Mouse (Mus musculus) kidney, embryonic 14.5 days (tissue): ENCODE data around the gene Chrna4. TPM values are rescaled to one million over a fixed set of nuclear protein-coding genes. Genes with fewer than 3 reads are reported as not detected.

Experiments used
- ATAC-seq: fragments of 200-750 bp; cut with Nextera tagmentation; 2 replicates; pipeline ENCODE4 v1.8.0; 2017; ENCODE audit warnings: moderate number of reproducible peaks, mild to moderate bottlenecking, moderate TSS enrichment, moderate library complexity; ENCODE audit not compliant: low FRiP score, low TSS enrichment
- H3K27ac ChIP-seq: fragments of 300-500 bp; sonication (generic); 2 replicates; pipeline ENCODE4 v1.5.1; 2014; ENCODE audit warnings: low read depth, mild to moderate bottlenecking, low read length, moderate library complexity, mixed read lengths
- H3K27me3 ChIP-seq: fragments of 300-500 bp; sonication (generic); 2 replicates; pipeline ENCODE4 v1.6.1; 2014; ENCODE audit warnings: mild to moderate bottlenecking, low read length; ENCODE audit not compliant: control insufficient read depth, insufficient read depth
- H3K36me3 ChIP-seq: fragments of 300-500 bp; sonication (generic); 2 replicates; pipeline ENCODE4 v1.6.1; 2014; ENCODE audit warnings: low read length, mixed read lengths; ENCODE audit not compliant: control insufficient read depth, insufficient read depth
- H3K4me1 ChIP-seq: fragments of 300-500 bp; sonication (generic); 2 replicates; pipeline ENCODE4 v1.6.1; 2014; ENCODE audit warnings: low read length, mixed read lengths; ENCODE audit not compliant: control insufficient read depth, insufficient read depth
- H3K4me2 ChIP-seq: fragments of 300-500 bp; sonication (generic); replicated peaks from 2 replicates; pipeline ENCODE4 v1.6.1; 2014; ENCODE audit warnings: low read depth, mild to moderate bottlenecking, low read length
- H3K4me3 ChIP-seq: fragments of 300-500 bp; sonication (generic); 2 replicates; pipeline ENCODE4 v1.5.1; 2014; ENCODE audit warnings: mild to moderate bottlenecking, low read length
- H3K9ac ChIP-seq: fragments of 300-500 bp; sonication (generic); 2 replicates; pipeline ENCODE4 v1.6.1; 2014; ENCODE audit warnings: low read depth, mild to moderate bottlenecking, low read length, moderate library complexity
- H3K9me3 ChIP-seq: fragments of 300-500 bp; sonication (generic); 2 replicates; pipeline ENCODE4 v1.6.1; 2016; ENCODE audit warnings: low read length; ENCODE audit not compliant: control insufficient read depth
- WGBS: fragments of 180-500 bp; shearing (Covaris S2); extraction: QIAGEN DNeasy Blood & Tissue Kit; methylation state at CpG from one replicate; pipeline ENCODE4 v1.1.7; 2014; 5-methylcytosine and 5-hydroxymethylcytosine counted together
- polyA plus RNA-seq: library from polyadenylated mRNA; unstranded; fragments of >200 nt; fragmentation: Nextera tagmentation; extraction: Ambion mirVana; gene quantifications from 2 replicates; pipeline ENCODE4 v1.2.1, GENCODE M21; 2014

Chrna4 gene
- polyA plus RNA-seq, 1 experiment from 2014 or later, result 3.8 TPM

DNA sequence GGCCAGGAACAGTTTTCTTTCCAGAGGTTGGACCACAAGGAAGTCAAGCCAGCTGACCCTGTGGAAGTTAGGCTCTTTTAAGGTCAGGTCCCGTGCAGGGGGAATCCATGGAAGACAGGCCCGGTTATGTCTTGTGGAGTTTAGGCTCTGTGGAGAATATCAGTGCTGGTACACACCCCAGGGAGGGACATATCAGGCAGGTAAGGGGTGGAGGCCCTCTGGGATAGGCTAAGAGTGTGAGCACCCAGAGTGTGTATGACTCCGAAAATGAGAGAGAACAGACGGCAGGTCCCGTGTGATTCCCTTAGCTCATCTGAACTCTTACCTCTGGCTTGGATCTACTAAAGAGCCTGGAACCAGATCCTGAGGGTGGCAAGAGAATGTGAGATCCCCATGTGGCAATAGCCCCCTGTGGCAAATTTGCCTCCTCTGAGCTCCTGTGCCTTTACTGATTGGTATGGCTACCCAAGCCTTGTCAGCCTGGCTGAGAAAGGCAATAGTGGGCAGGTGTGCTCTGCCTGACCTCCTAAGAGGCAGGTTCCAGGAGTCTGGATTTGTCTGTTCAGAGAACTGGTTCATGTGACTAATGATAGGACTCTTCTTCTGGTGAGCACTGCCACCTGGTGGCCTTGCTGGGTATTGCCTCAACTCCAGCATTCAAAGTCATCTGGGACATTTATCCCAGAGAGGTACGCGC is 28.5 kb upstream of the Chrna4 start:
- no peak overlapping the region for H3K4me3 ChIP-seq
- H3K9ac ChIP-seq, result no peak overlapping the region
- H3K27ac ChIP-seq, result no peak overlapping the region
- no peak overlapping the region for H3K4me2 ChIP-seq
- H3K9me3 ChIP-seq, result no peaks in the 10 kb centered on the region
- WGBS, result 57% methylated on average over 7 of the region's 7 CpGs
- H3K36me3 ChIP-seq, result no peaks in the 10 kb centered on the region
- H3K27me3 ChIP-seq, result no peaks in the 10 kb centered on the region
- no peaks in the 10 kb centered on the region for H3K4me1 ChIP-seq
- ATAC-seq, result 0 out of 2 replicates have a peak, but pooled peaks have one; percentile 52

DNA sequence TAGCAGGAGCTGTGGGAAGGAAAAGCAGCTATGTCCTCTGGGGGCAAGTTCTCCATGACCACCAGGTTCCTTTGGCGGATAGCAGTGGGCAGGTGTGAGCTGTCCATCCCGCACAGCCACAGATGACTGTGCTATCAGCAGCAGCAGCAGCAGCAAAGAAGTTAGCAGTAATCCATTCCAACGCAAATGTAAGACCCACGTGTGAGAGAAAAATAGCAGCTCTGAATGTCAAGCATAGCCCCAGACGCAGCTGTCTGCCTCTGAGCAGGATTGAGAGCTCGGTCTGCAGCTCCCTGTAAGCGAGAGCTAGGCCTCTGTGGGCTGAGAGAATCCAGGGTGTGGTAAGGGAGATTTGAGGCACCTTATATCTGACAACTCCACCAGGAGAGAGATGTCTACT is 26.8 kb upstream of the Chrna4 start:
- Histone ChIP-seq H3K4me1 (no peaks in the 10 kb centered on the region), H3K36me3 (no peaks in the 10 kb centered on the region), H3K4me2 (no peak overlapping the region), H3K4me3 (no peak overlapping the region), H3K27me3 (no peaks in the 10 kb centered on the region; the same call in 1 of the 2 replicates), H3K9me3 (no peaks in the 10 kb centered on the region), H3K27ac (no peak overlapping the region), H3K9ac (no peak overlapping the region)
- 58% methylated on average over 7 of the region's 7 CpGs for WGBS
- ATAC-seq, result no peak

DNA sequence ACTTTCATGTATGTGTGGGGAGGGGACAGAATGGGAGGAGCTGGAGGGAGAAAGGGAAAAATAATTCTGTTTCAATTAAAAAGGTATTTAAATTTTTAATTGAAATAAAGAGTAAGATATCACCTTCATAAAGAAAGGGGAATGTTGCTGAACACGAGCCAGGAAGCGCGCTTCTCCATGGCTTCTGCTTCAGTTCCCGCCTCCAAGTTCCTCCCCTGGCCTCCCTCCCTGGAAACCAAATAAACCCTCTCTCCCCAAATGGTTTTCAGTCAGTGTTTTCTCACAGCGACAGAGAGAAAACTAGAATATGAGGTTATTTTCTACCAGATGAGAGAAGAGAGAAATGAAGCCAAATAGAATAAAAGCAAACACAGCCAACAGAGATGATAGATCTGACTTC is 25.2 kb upstream of the Chrna4 start:
- Histone ChIP-seq H3K4me3 (no peak overlapping the region), H3K9ac (no peak overlapping the region), H3K27ac (no peak overlapping the region), H3K9me3 (no peaks in the 10 kb centered on the region), H3K27me3 (no peaks in the 10 kb centered on the region; the same call in 1 of the 2 replicates), H3K36me3 (no peaks in the 10 kb centered on the region), H3K4me2 (no peak overlapping the region), H3K4me1 (no peaks in the 10 kb centered on the region)
- no peak for ATAC-seq
- WGBS, result 72% methylated on average over 5 of the region's 5 CpGs

GRCm38 (mm10) chr2:181065827-181066226 is 22.5 kb upstream of the Chrna4 start:
- no peaks in the 10 kb centered on the region; the same call in 1 of the 2 replicates for H3K27me3 ChIP-seq
- no peaks in the 10 kb centered on the region for H3K9me3 ChIP-seq
- no peaks in the 10 kb centered on the region for H3K36me3 ChIP-seq
- H3K9ac ChIP-seq, result no peak overlapping the region
- H3K4me1 ChIP-seq, result no peaks in the 10 kb centered on the region
- H3K4me3 ChIP-seq, result no peak overlapping the region
- no peak overlapping the region for H3K4me2 ChIP-seq
- H3K27ac ChIP-seq, result no peak overlapping the region
- 52% methylated on average over 4 of the region's 4 CpGs for WGBS
- ATAC-seq, result no peak

DNA sequence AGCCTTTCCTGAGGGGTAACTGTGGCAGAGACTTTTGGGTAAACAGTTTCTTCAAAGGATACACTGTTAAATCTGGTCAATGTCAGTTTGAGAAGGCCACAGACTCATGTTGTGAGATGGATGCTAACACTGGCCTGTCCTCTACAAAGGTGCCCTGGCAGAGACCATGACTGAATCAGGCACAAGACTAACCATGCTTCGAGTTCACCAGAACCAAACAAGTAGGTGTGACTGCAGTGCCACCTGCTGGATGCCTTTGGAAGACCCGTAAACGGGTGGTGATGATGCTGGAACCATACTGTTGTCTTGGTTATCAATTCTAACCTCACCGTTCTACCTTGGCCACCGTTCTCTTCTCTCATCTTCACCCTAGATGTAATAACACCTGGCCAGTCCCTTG is 16.8 kb upstream of the Chrna4 start:
- no peak overlapping the region for H3K9ac ChIP-seq
- H3K27me3 ChIP-seq, result no peaks in the 10 kb centered on the region; the same call in 1 of the 2 replicates
- no peaks in the 10 kb centered on the region for H3K36me3 ChIP-seq
- H3K4me3 ChIP-seq, result no peak overlapping the region
- ATAC-seq, result peak; percentile 75; the same call in 1 of the 2 replicates
- 18% methylated on average over 5 of the region's 5 CpGs for WGBS
- no peak overlapping the region for H3K4me2 ChIP-seq
- no peaks in the 10 kb centered on the region for H3K9me3 ChIP-seq
- no peaks in the 10 kb centered on the region for H3K4me1 ChIP-seq
- no peak overlapping the region for H3K27ac ChIP-seq

- Histone ChIP-seq H3K4me1 (no peaks in the 10 kb centered on the region), H3K9me3 (no peaks in the 10 kb centered on the region), H3K9ac (no peak overlapping the region), H3K4me2 (no peak overlapping the region), H3K36me3 (no peaks in the 10 kb centered on the region), H3K27me3 (no peaks in the 10 kb centered on the region; the same call in 1 of the 2 replicates), H3K4me3 (no peak overlapping the region), H3K27ac (no peak overlapping the region)
- no peak for ATAC-seq
- WGBS, result 11% methylated on average over 3 of the region's 3 CpGs
Measured at GRCm38 (mm10) chr2:181058193-181058592, 14.8 kb upstream of the Chrna4 start.

DNA sequence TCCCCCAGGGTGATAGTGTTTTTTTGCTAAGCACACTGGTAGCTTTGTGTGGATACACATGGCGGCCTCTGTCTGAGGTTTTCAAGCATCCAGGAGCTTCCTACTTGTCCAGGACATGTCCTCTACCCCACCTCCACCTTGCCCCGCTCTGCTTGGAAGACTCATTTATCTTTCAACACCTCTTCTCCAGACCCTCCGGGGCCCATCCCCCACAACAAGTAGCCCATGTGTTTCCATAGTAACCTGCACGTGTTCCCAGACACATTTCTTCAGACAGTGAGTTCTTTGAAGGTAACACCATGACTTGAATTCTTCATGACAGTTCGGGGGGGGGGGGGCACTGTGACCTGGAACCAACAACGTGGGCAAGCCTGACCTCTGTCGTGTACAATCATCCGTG is 14.0 kb upstream of the Chrna4 start:
- H3K27ac ChIP-seq, result no peak overlapping the region
- H3K4me3 ChIP-seq, result no peak overlapping the region
- no peaks in the 10 kb centered on the region for H3K9me3 ChIP-seq
- no peaks in the 10 kb centered on the region for H3K4me1 ChIP-seq
- H3K27me3 ChIP-seq, result no peaks in the 10 kb centered on the region; the same call in 1 of the 2 replicates
- H3K4me2 ChIP-seq, result no peak overlapping the region
- ATAC-seq, result no peak
- H3K36me3 ChIP-seq, result no peaks in the 10 kb centered on the region
- WGBS, result 37% methylated on average over 8 of the region's 8 CpGs
- no peak overlapping the region for H3K9ac ChIP-seq

DNA sequence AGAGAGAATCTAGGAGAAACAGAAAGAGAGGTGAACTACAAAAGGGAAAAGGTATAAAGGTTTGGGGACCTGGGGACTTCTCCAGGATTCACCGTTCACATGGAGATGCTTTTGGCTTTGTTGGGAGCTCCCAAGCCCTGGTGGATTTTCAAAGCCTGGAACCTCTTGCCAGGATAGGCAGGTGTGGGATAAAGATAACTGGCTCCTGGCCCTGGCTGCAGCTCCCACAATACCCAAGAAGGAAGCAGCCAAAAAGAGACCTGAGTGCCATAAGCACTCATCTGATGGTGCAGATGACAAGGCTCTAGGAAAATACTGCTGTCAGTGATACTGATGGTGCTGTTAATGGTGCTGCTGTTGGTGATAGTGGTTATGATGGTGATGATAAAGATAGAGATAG is 8.8 kb upstream of the Chrna4 start:
- Histone ChIP-seq H3K4me1 (no peaks in the 10 kb centered on the region), H3K9ac (no peak overlapping the region), H3K36me3 (no peaks in the 10 kb centered on the region), H3K27me3 (no peaks in the 10 kb centered on the region; the same call in 1 of the 2 replicates), H3K4me3 (no peak overlapping the region), H3K4me2 (no peak overlapping the region), H3K27ac (no peak overlapping the region), H3K9me3 (no peaks in the 10 kb centered on the region)
- WGBS, result 100% methylated on average over 1 of the region's 1 CpGs
- ATAC-seq, result no peak

DNA sequence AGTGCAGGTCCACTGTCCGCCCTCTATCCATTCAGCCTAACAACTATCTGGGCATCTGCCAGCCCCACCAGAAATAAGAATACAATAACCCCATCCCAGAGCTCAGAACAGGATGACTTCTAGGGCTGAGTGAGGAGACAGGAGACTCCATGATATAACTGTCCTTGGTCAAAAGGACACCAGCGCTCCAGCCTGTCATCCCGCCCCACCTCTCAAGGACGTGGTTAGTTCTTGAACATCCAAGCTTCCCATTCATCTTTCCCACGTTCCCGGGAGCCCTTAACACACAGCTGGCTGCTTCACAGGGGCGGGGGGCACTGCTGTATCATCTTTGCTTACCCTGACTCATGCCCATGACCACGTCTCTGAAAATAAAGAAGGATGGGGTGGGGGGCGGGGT is 5.6 kb upstream of the Chrna4 start:
- H3K9me3 ChIP-seq, result no peaks in the 10 kb centered on the region
- no peak for ATAC-seq
- no peaks in the 10 kb centered on the region for H3K4me1 ChIP-seq
- no peak overlapping the region for H3K4me2 ChIP-seq
- H3K4me3 ChIP-seq, result no peak overlapping the region
- 73% methylated on average over 9 of the region's 9 CpGs for WGBS
- no peaks in the 10 kb centered on the region for H3K36me3 ChIP-seq
- H3K27ac ChIP-seq, result no peak overlapping the region
- no peaks in the 10 kb centered on the region; the same call in 1 of the 2 replicates for H3K27me3 ChIP-seq
- no peak overlapping the region for H3K9ac ChIP-seq
